Mouse (Mus musculus) embryonic facial prominence, embryonic 13.5 days (tissue): ENCODE data around the gene Gm45808. TPM values are rescaled to one million over a fixed set of nuclear protein-coding genes. Genes with fewer than 3 reads are reported as not detected.
"Not testable (repeated sequence)": the region's sequence is repeated elsewhere in the genome, so short reads cannot be mapped to it uniquely, and the experiment has no call there.

Source experiments
- ATAC-seq: fragments of 200-750 bp; cut with Nextera tagmentation; 2 replicates; pipeline ENCODE4 v1.8.0; 2017; ENCODE audit warnings: low read depth; ENCODE audit not compliant: insufficient number of reproducible peaks, insufficient read depth, low FRiP score, low TSS enrichment
- H3K27ac ChIP-seq: fragments of 300-500 bp; sonication (generic); 2 replicates; pipeline ENCODE4 v1.5.1; 2015; ENCODE audit warnings: moderate library complexity, mild to moderate bottlenecking, inconsistent platforms
- H3K27me3 ChIP-seq: fragments of 300-500 bp; sonication (generic); 2 replicates; pipeline ENCODE4 v1.6.1; 2015; ENCODE audit warnings: mild to moderate bottlenecking, inconsistent platforms
- H3K36me3 ChIP-seq: fragments of 300-500 bp; sonication (generic); 2 replicates; pipeline ENCODE4 v1.6.1; 2015; ENCODE audit warnings: mild to moderate bottlenecking, inconsistent platforms
- H3K4me1 ChIP-seq: fragments of 300-500 bp; sonication (generic); 2 replicates; pipeline ENCODE4 v1.6.1; 2015; ENCODE audit warnings: inconsistent platforms
- H3K4me2 ChIP-seq: fragments of 300-500 bp; sonication (generic); 2 replicates; pipeline ENCODE4 v1.6.1; 2015; ENCODE audit warnings: moderate library complexity, mild to moderate bottlenecking, inconsistent platforms
- H3K4me3 ChIP-seq: fragments of 300-500 bp; sonication (generic); 2 replicates; pipeline ENCODE4 v1.5.1; 2015; ENCODE audit warnings: mild to moderate bottlenecking, inconsistent platforms
- H3K9ac ChIP-seq: fragments of 300-500 bp; sonication (generic); 2 replicates; pipeline ENCODE4 v1.6.1; 2015; ENCODE audit warnings: mild to moderate bottlenecking, inconsistent platforms
- H3K9me3 ChIP-seq: fragments of 300-500 bp; sonication (generic); 2 replicates; pipeline ENCODE4 v1.6.1; 2016; ENCODE audit warnings: inconsistent platforms
- WGBS: fragments of 180-500 bp; shearing (Covaris S2); methylation state at CpG from one replicate; pipeline ENCODE4 v1.1.7; 2015; ENCODE audit warnings: mixed read lengths; 5-methylcytosine and 5-hydroxymethylcytosine counted together
- polyA plus RNA-seq: library from polyadenylated mRNA; unstranded; fragments of >200 nt; fragmentation: Nextera tagmentation; extraction: Ambion mirVana; gene quantifications from 2 replicates; pipeline ENCODE4 v1.2.1, GENCODE M21; 2015

The Gm45808 gene
- polyA plus RNA-seq, 1 experiment from 2014 or later = not detected

- WGBS = 0% methylated on average over 58 of the region's 58 CpGs
- Histone ChIP-seq H3K27me3 (no peaks in the 10 kb centered on the region), H3K4me3 (peak within 1 kb of the TSS; percentile 91), H3K27ac (peak within 1 kb of the TSS; percentile 28; the same call in 1 of the 2 replicates), H3K36me3 (peaks cover 37% of the 10 kb centered on the region), H3K9me3 (no peaks in the 10 kb centered on the region), H3K4me1 (peaks cover 21% of the 10 kb centered on the region), H3K4me2 (peak within 1 kb of the TSS; percentile 94), H3K9ac (peak within 1 kb of the TSS; percentile 91)
- peak; percentile 71 for ATAC-seq
Observed at GRCm38 (mm10) chr7:45466283-45467089, 20.1 kb downstream of the Gm45808 start, which contains the start of gene Bax. TSS of gene Bax (minus strand) at chr7:45466898.

DNA sequence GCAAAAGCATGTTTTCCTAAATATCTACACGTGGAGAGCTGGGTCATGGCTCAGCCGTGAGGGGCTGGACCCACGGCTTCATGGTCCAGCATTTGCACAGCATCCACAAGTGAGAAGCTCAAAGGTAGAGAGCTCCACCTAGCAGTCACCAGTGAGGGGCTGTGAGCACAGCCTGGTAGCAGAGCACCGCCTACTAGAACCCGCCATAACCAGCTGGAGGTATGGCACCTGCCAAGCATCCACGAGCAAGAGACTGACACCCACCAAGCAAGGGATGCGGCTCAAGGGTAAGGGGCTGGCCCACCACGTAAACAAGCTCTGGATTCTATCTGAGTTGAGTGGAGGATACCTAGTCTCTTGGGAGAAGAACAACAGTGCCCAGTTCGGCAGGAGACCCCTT, 21.1 kb downstream of the Gm45808 start:
- no peak for ATAC-seq
- Histone ChIP-seq H3K36me3 (peaks cover 37% of the 10 kb centered on the region), H3K27me3 (no peaks in the 10 kb centered on the region), H3K27ac (no peak overlapping the region), H3K4me3 (peak overlapping the region; percentile 91), H3K9me3 (no peaks in the 10 kb centered on the region), H3K9ac (peak overlapping the region; percentile 91), H3K4me2 (peak overlapping the region; percentile 94), H3K4me1 (peaks cover 28% of the 10 kb centered on the region)
- 82% methylated on average over 9 of the region's 9 CpGs for WGBS

- no peak overlapping the region for H3K9ac ChIP-seq
- WGBS = 95% methylated on average over 12 of the region's 12 CpGs
- H3K27me3 ChIP-seq = no peaks in the 10 kb centered on the region
- no peak overlapping the region for H3K27ac ChIP-seq
- ATAC-seq = no peak
- H3K4me2 ChIP-seq = peak overlapping the region; percentile 94; the same call in 1 of the 2 replicates
- peaks cover 33% of the 10 kb centered on the region for H3K4me1 ChIP-seq
- peaks cover 37% of the 10 kb centered on the region for H3K36me3 ChIP-seq
- H3K9me3 ChIP-seq = no peaks in the 10 kb centered on the region
- H3K4me3 ChIP-seq = peak overlapping the region; percentile 91; the same call in 1 of the 2 replicates
Observed at GRCm38 (mm10) chr7:45465112-45465511, 21.5 kb downstream of the Gm45808 start.

GRCm38 (mm10) chr7:45463987-45464778, 22.4 kb downstream of the Gm45808 start:
- H3K4me1 ChIP-seq = peaks cover 34% of the 10 kb centered on the region
- no peaks in the 10 kb centered on the region for H3K9me3 ChIP-seq
- no peak overlapping the region for H3K27ac ChIP-seq
- WGBS = 94% methylated on average over 7 of the region's 7 CpGs
- ATAC-seq = no peak
- no peak overlapping the region for H3K9ac ChIP-seq
- peaks cover 37% of the 10 kb centered on the region for H3K36me3 ChIP-seq
- no peaks in the 10 kb centered on the region for H3K27me3 ChIP-seq
- no peak overlapping the region for H3K4me2 ChIP-seq
- H3K4me3 ChIP-seq = no peak overlapping the region

DNA sequence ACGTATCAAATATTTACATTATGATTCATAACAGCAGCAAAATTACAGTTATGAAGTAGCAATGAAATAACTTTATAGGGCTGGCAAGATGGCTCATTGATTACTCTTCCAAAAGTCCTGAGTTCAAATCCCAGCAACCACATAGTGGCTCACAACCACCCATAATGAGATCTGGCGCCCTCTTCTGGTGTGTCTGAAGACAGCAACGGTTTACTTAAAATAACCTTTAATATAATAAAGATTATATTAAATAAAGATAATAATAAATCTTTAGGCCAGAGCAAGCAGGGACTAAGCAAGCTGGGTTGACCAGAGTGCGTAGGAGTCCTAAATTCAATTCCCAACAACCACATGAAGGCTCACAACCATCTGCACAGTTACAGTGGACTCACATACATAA, 23.7 kb downstream of the Gm45808 start:
- peaks cover 44% of the 10 kb centered on the region for H3K36me3 ChIP-seq
- ATAC-seq, H3K9ac ChIP-seq, H3K4me2 ChIP-seq, H3K27ac ChIP-seq, H3K27me3 ChIP-seq, H3K4me3 ChIP-seq, H3K9me3 ChIP-seq: not testable (repeated sequence)
- H3K4me1 ChIP-seq = peaks cover 41% of the 10 kb centered on the region
- WGBS = 78% methylated on average over 4 of the region's 4 CpGs

- ATAC-seq = no peak
Observed at GRCm38 (mm10) chr7:45462325-45462724, 24.3 kb downstream of the Gm45808 start.

DNA sequence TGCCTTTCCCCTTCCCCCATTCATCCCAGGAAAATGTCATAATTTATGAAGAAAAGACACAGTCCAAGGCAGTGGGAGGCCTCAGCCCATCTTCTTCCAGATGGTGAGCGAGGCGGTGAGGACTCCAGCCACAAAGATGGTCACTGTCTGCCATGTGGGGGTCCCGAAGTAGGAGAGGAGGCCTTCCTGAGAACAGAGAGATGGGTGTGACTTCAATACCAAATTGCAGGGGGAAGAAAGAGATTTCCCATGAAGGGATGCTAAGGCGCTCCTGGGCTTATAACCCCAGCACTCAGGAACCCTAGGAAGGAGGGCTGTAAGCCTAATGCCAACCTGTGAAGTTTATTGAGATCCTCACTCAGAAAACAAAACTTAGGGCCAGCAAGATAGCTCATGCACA, 24.8 kb downstream of the Gm45808 start:
- Histone ChIP-seq H3K4me3 (no peak overlapping the region), H3K4me2 (no peak overlapping the region), H3K27me3 (no peaks in the 10 kb centered on the region), H3K4me1 (peaks cover 52% of the 10 kb centered on the region), H3K27ac (peak overlapping the region; percentile 29; the same call in 1 of the 2 replicates), H3K36me3 (peaks cover 55% of the 10 kb centered on the region), H3K9me3 (no peaks in the 10 kb centered on the region), H3K9ac (no peak overlapping the region)
- no peak for ATAC-seq
- WGBS = 89% methylated on average over 4 of the region's 4 CpGs

More at GRCm38 (mm10) chr7:45462325-45462724, 24.3 kb downstream of the Gm45808 start:
- Histone ChIP-seq H3K9me3 (no peaks in the 10 kb centered on the region), H3K4me3 (no peak overlapping the region), H3K27me3 (no peaks in the 10 kb centered on the region), H3K27ac (no peak overlapping the region), H3K4me2 (no peak overlapping the region), H3K9ac (no peak overlapping the region), H3K36me3 (peaks cover 49% of the 10 kb centered on the region), H3K4me1 (peaks cover 46% of the 10 kb centered on the region)
- 81% methylated on average over 4 of the region's 4 CpGs for WGBS

- peaks cover 58% of the 10 kb centered on the region for H3K36me3 ChIP-seq
- peaks cover 53% of the 10 kb centered on the region for H3K4me1 ChIP-seq
- no peaks in the 10 kb centered on the region for H3K27me3 ChIP-seq
- H3K4me3 ChIP-seq = no peak overlapping the region
- no peak overlapping the region for H3K9ac ChIP-seq
- 44% methylated on average over 5 of the region's 5 CpGs for WGBS
- H3K27ac ChIP-seq = peak overlapping the region; percentile 96
- no peak overlapping the region for H3K4me2 ChIP-seq
- ATAC-seq = no peak
- no peaks in the 10 kb centered on the region for H3K9me3 ChIP-seq
Observed at GRCm38 (mm10) chr7:45461326-45461725, 25.3 kb downstream of the Gm45808 start.

DNA sequence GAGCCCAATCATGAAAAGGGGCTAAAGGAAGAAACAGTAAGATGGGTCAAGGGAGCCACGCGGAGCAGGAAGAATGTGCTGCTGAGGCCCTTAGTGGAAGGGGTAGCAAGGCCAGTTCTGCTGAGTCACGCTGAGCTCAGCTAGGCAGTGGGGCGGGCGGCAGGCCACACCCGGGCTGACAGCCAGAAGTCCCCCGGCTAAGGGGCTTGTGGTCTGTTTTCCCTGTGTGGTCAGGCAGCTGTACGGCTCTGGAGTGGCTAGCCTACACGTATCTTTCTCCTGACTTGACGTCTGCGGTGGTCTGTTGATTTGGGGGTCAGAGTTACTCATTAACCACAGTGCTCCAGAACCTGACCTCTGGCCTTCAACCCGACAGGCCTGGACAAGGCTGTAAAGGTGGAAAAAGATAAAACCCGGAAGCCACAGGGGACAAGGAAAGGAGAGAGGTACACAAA, 25.7 kb downstream of the Gm45808 start:
- WGBS = 25% methylated on average over 13 of the region's 13 CpGs
- 0 out of 2 replicates have a peak, but pooled peaks have one; percentile 12 for ATAC-seq

GRCm38 (mm10) chr7:45460377-45460776, 26.2 kb downstream of the Gm45808 start:
- Histone ChIP-seq H3K27me3 (no peaks in the 10 kb centered on the region), H3K4me1 (peaks cover 47% of the 10 kb centered on the region), H3K4me3 (peak overlapping the region; percentile 80), H3K27ac (peak overlapping the region; percentile 96), H3K4me2 (peak overlapping the region; percentile 62), H3K36me3 (peaks cover 65% of the 10 kb centered on the region), H3K9ac (peak overlapping the region; percentile 52), H3K9me3 (no peaks in the 10 kb centered on the region)
- 76% methylated on average over 7 of the region's 7 CpGs for WGBS
- ATAC-seq = no peak

More for the DNA sequence above, 25.7 kb downstream of the Gm45808 start:
- Histone ChIP-seq H3K4me1 (peaks cover 52% of the 10 kb centered on the region), H3K36me3 (peaks cover 62% of the 10 kb centered on the region), H3K27ac (peak overlapping the region; percentile 96), H3K4me2 (peak overlapping the region; percentile 62), H3K4me3 (peak overlapping the region; percentile 80), H3K9ac (peak overlapping the region; percentile 52), H3K27me3 (no peaks in the 10 kb centered on the region), H3K9me3 (no peaks in the 10 kb centered on the region)

- H3K4me2 ChIP-seq = peak within 1 kb of the TSS; percentile 84
- peak within 1 kb of the TSS; percentile 96 for H3K27ac ChIP-seq
- not testable (repeated sequence) for H3K27me3 ChIP-seq, H3K9me3 ChIP-seq
- H3K4me1 ChIP-seq = peaks cover 41% of the 10 kb centered on the region
- peaks cover 65% of the 10 kb centered on the region for H3K36me3 ChIP-seq
- under 1% methylated on average over 29 of the region's 37 CpGs for WGBS
- H3K4me3 ChIP-seq = peak within 1 kb of the TSS; percentile 80
- peak; percentile 94 for ATAC-seq
- peak within 1 kb of the TSS; percentile 93 for H3K9ac ChIP-seq
Observed at GRCm38 (mm10) chr7:45459564-45460140, 27.0 kb downstream of the Gm45808 start, which contains the start of gene Ftl1. TSS of gene Ftl1 (minus strand) at chr7:45459884.
